Mouse (Mus musculus): ENCODE results near the gene Sec23a.

DNA sequence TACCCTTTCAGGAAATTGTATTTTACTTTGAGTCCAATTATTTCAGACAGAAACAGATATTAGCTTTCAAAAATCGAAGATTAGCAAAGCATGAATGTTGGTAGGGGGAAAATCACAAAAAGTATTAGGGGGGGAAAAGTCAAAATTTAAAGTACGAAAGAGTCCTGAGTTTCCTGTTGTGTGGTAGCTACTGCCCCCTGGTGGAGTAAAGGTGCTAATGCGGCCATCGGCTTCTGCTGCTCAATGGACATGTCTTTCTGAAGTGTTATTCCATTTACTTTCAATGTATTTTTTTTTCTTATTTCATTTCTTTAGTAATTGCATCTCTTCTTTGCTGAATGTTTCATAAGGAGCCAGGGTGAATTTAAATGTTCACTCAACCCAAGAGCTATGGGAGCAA, 64.6 kb downstream of the Sec23a start:
- TF ChIP-seq CTCF (IDR thresholded peaks at IDR 0.05; ENCODE audit: low read depth, low read length) (peak; percentile 80), POLR2A (IDR thresholded peaks at IDR 0.05; ENCODE audit: extremely low read depth, insufficient read depth, low read length) (no peak)
